Mouse (Mus musculus): Measurements from ENCODE around the gene Dock3. TPM values are rescaled to one million over a fixed set of nuclear protein-coding genes. Genes with fewer than 3 reads are reported as not detected.

Gene Dock3
- polyA plus RNA-seq, 1 experiment from 2014 or later, result 0.93 TPM

DNA sequence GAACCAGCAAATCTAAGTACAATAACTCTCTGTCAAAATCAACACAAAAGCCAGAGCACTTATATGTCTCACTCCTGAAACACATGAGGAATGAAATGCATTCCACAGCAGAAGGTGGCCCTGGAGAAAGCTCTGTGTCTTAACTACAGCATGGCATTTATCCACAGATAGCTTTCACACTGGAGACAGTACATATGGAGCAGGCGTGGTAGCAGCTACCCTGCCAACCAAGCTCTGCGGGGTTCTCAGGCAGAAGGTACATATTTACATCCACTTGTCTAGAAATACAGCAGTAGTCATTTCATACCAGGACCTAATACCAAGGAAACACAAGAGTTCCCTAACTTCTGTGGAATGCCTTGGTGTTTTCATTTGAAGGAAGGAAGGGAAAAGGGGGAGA is 144.2 kb downstream of the Dock3 start:
- 62% methylated on average over 2 of the region's 2 CpGs for WGBS
- H3K4me2 ChIP-seq (replicated peaks; ENCODE audit: low read depth), result no peak overlapping the region
- no peak for ATAC-seq (ENCODE audit: low FRiP score, low TSS enrichment)

DNA sequence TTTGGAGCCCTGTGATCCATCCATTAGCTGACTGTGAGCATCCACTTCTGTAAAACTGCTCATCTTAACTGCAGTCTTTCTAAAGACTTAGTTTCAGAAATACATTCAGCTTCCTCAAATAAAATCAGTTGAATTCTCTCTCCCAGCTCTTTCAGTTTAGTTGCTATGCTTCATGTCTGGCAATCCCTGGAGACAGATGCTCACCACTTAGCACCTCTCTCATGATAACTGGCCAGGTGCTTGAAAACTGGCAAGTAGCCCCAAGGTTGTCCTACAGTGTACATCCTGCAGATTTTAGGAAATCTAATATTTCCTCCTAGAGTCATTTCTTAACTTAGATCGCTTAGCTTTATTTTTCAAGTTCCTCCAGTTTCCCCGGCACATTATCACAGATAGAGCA is 193.8 kb downstream of the Dock3 start:
- no peak for DNase-seq (ENCODE audit: low spot score)
- no peak for ATAC-seq (ENCODE audit: low FRiP score, low TSS enrichment)
- no peak overlapping the region for H3K4me3 ChIP-seq (ENCODE audit: low read depth, low read length)
- no peak overlapping the region for H3K27ac ChIP-seq (replicated peaks)
- 85% methylated on average over 2 of the region's 2 CpGs for whole genome bisulfite sequencing
- no peaks in the 10 kb centered on the region for H3K36me3 ChIP-seq (ENCODE audit: control insufficient read depth, insufficient read depth, low read length)
- H3K9me3 ChIP-seq (ENCODE audit: control insufficient read depth, low read length), result no peaks in the 10 kb centered on the region
- TF ChIP-seq EP300 (optimal IDR thresholded peaks at IDR 0.05) (no peak), CTCF (IDR thresholded peaks at IDR 0.05; ENCODE audit: low read depth) (no peak)
- no peak overlapping the region for H3K9ac ChIP-seq (ENCODE audit: low read length)
- H3K4me1 ChIP-seq (replicated peaks; ENCODE audit: control insufficient read depth, insufficient read depth), result no peaks in the 10 kb centered on the region
- H3K27me3 ChIP-seq (ENCODE audit: control insufficient read depth, insufficient read depth, low read length), result no peaks in the 10 kb centered on the region
- no peak overlapping the region for H3K4me2 ChIP-seq (replicated peaks; ENCODE audit: low read depth)

More for the DNA sequence above, 144.2 kb downstream of the Dock3 start:
- no peaks in the 10 kb centered on the region for H3K36me3 ChIP-seq (ENCODE audit: control insufficient read depth, insufficient read depth, low read length)
- H3K4me1 ChIP-seq (replicated peaks; ENCODE audit: control insufficient read depth, insufficient read depth), result no peaks in the 10 kb centered on the region
- no peaks in the 10 kb centered on the region for H3K9me3 ChIP-seq (ENCODE audit: control insufficient read depth, low read length)
- no peak for DNase-seq (ENCODE audit: low spot score)
- TF ChIP-seq CTCF (IDR thresholded peaks at IDR 0.05; ENCODE audit: low read depth) (no peak), EP300 (optimal IDR thresholded peaks at IDR 0.05) (no peak)
- H3K27me3 ChIP-seq (ENCODE audit: control insufficient read depth, insufficient read depth, low read length), result no peaks in the 10 kb centered on the region
- no peak overlapping the region for H3K4me3 ChIP-seq (ENCODE audit: low read depth, low read length)
- H3K9ac ChIP-seq (ENCODE audit: low read length), result no peak overlapping the region
- H3K27ac ChIP-seq (replicated peaks), result no peak overlapping the region

DNA sequence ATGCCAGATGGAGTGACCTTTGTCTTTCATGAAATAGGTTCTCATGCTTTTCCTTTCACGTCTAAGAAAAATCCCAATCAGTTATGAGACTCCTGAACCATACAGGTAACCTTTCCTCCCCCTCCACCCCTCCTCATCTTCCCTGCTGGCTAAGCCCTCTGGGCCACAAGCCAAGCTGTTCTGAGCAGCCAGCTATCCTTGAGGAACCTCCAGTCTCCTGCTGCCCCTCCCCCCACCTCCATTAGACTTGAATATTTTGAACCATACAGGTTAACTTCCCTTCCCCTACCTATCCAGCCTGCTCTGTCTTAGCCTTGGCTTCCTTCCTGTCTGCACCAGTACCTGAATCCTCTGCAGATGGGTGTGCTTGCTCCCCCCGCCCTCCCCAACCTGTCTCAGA is 204.1 kb downstream of the Dock3 start:
- no peak for TF ChIP-seq CTCF (IDR thresholded peaks at IDR 0.05; ENCODE audit: low read depth)
- no peak for TF ChIP-seq EP300 (optimal IDR thresholded peaks at IDR 0.05)
- WGBS, result 69% methylated on average over 2 of the region's 2 CpGs

DNA sequence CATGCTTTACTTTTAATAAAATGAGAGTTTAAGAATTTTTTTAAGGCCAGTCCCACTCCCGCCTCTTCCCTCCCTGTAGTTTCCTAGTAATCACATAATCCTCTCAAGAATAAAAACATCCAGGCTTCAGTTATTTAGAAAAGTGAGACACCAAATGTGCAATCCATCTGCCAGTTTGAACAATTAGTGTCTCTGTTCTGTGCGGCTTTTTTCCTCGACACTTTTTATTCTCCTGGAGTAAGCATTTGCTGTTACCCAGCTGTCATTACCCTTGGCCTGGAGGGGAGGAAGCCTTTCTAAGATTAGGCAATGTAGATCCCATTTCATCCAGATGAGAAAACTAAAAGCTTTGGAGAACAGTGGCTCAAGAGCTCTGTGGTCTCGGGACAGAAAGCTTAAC is 221.9 kb downstream of the Dock3 start:
- no peak for DNase-seq (ENCODE audit: low spot score)
- Histone ChIP-seq H3K4me2 (replicated peaks; ENCODE audit: low read depth) (no peak overlapping the region), H3K4me1 (replicated peaks; ENCODE audit: control insufficient read depth, insufficient read depth) (no peaks in the 10 kb centered on the region), H3K27ac (replicated peaks) (no peak overlapping the region), H3K9ac (ENCODE audit: low read length) (no peak overlapping the region), H3K9me3 (ENCODE audit: control insufficient read depth, low read length) (no peaks in the 10 kb centered on the region), H3K4me3 (ENCODE audit: low read depth, low read length) (no peak overlapping the region), H3K27me3 (ENCODE audit: control insufficient read depth, insufficient read depth, low read length) (no peaks in the 10 kb centered on the region), H3K36me3 (ENCODE audit: control insufficient read depth, insufficient read depth, low read length) (no peaks in the 10 kb centered on the region)
- ATAC-seq (ENCODE audit: low FRiP score, low TSS enrichment), result no peak
- TF ChIP-seq EP300 (optimal IDR thresholded peaks at IDR 0.05) (no peak), CTCF (IDR thresholded peaks at IDR 0.05; ENCODE audit: low read depth) (no peak)
- WGBS, result 49% methylated on average over 4 of the region's 4 CpGs

More for the DNA sequence above, 204.1 kb downstream of the Dock3 start:
- Histone ChIP-seq H3K4me3 (ENCODE audit: low read depth, low read length) (no peak overlapping the region), H3K27ac (replicated peaks) (no peak overlapping the region), H3K4me2 (replicated peaks; ENCODE audit: low read depth) (no peak overlapping the region), H3K9me3 (ENCODE audit: control insufficient read depth, low read length) (no peaks in the 10 kb centered on the region), H3K9ac (ENCODE audit: low read length) (no peak overlapping the region), H3K27me3 (ENCODE audit: control insufficient read depth, insufficient read depth, low read length) (no peaks in the 10 kb centered on the region), H3K36me3 (ENCODE audit: control insufficient read depth, insufficient read depth, low read length) (no peaks in the 10 kb centered on the region), H3K4me1 (replicated peaks; ENCODE audit: control insufficient read depth, insufficient read depth) (no peaks in the 10 kb centered on the region)
- ATAC-seq (ENCODE audit: low FRiP score, low TSS enrichment), result no peak
- no peak for DNase-seq (ENCODE audit: low spot score)

DNA sequence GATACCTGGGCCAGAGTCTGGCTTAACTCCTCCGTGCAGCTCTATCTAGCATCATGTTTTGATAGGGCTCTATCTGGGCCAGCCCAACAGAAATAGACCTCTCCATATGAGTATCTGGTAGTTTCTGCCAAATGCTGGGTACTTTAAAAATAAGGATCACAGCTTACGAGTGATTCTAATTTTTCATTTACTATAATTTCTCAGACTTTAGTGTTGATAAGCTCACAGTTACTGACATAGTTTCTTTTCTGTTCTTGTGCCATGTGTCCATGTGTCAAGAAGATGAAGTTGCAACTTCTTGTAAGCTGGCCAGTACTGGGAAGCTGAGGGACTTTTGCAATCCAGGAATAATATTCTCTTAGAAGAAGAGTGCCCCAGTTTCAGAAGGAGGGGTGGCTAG is 228.5 kb downstream of the Dock3 start:
- no peaks in the 10 kb centered on the region for H3K36me3 ChIP-seq (ENCODE audit: control insufficient read depth, insufficient read depth, low read length)
- ATAC-seq (ENCODE audit: low FRiP score, low TSS enrichment) (no peak), DNase-seq (ENCODE audit: low spot score) (no peak)
- H3K4me1 ChIP-seq (replicated peaks; ENCODE audit: control insufficient read depth, insufficient read depth), result no peaks in the 10 kb centered on the region
- WGBS, result 85% methylated on average over 2 of the region's 2 CpGs
- H3K4me3 ChIP-seq (ENCODE audit: low read depth, low read length), result no peak overlapping the region
- no peak overlapping the region for H3K9ac ChIP-seq (ENCODE audit: low read length)
- no peak overlapping the region for H3K27ac ChIP-seq (replicated peaks)
- TF ChIP-seq EP300 (optimal IDR thresholded peaks at IDR 0.05) (no peak), CTCF (IDR thresholded peaks at IDR 0.05; ENCODE audit: low read depth) (no peak)
- no peak overlapping the region for H3K4me2 ChIP-seq (replicated peaks; ENCODE audit: low read depth)
- H3K9me3 ChIP-seq (ENCODE audit: control insufficient read depth, low read length), result no peaks in the 10 kb centered on the region
- H3K27me3 ChIP-seq (ENCODE audit: control insufficient read depth, insufficient read depth, low read length), result no peaks in the 10 kb centered on the region

DNA sequence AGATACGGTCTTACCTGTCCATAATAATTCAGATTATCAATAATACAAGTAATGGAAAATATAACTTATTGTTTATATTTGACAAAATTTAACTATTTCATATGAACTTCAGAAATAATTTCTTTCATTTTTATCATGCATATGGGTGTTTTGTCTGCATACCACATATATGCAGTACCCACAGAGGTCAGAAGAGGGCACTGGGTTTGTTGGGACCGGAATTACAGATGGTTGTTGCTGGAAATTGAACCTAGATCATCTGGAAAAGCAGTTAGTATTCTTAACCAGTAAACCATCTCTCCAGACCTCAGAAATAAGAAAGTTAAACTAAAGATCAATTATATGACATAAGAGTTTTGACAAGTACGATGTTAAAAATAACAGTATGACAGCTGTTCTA is 261.0 kb downstream of the Dock3 start:
- no peaks in the 10 kb centered on the region for H3K9me3 ChIP-seq (ENCODE audit: control insufficient read depth, low read length)
- H3K9ac ChIP-seq (ENCODE audit: low read length), result no peak overlapping the region
- H3K4me1 ChIP-seq (replicated peaks; ENCODE audit: control insufficient read depth, insufficient read depth), result no peaks in the 10 kb centered on the region
- no peak for TF ChIP-seq EP300 (optimal IDR thresholded peaks at IDR 0.05)
- peak; percentile 67 for TF ChIP-seq CTCF (IDR thresholded peaks at IDR 0.05; ENCODE audit: low read depth)
- ATAC-seq (ENCODE audit: low FRiP score, low TSS enrichment) (no peak), DNase-seq (ENCODE audit: low spot score) (peak; percentile 16)
- H3K4me2 ChIP-seq (replicated peaks; ENCODE audit: low read depth), result no peak overlapping the region
- H3K4me3 ChIP-seq (ENCODE audit: low read depth, low read length), result no peak overlapping the region
- H3K36me3 ChIP-seq (ENCODE audit: control insufficient read depth, insufficient read depth, low read length), result no peaks in the 10 kb centered on the region
- no peaks in the 10 kb centered on the region for H3K27me3 ChIP-seq (ENCODE audit: control insufficient read depth, insufficient read depth, low read length)
- 51% methylated on average over 3 of the region's 3 CpGs for WGBS
- no peak overlapping the region for H3K27ac ChIP-seq (replicated peaks)
